Mouse (Mus musculus) forebrain, postnatal 0 days (tissue): Measurements from ENCODE around the gene Chchd1. TPM values are rescaled to one million over a fixed set of nuclear protein-coding genes. Genes with fewer than 3 reads are reported as not detected.

Experiments
- ATAC-seq: fragments of 200-750 bp; cut with Nextera tagmentation; 2 replicates; pipeline ENCODE4 v1.8.0; 2017; ENCODE audit warnings: mild to moderate bottlenecking, moderate library complexity
- DNase-seq: peaks from one replicate; pipeline ENCODE4 v3.0.0-alpha.2; 2015
- H3K27ac ChIP-seq: fragments of 300-500 bp; sonication (generic); 2 replicates; pipeline ENCODE4 v1.5.1; 2014; ENCODE audit warnings: low read depth, mild to moderate bottlenecking, antibody characterized with exemption, low read length, moderate library complexity, mixed read lengths
- H3K27me3 ChIP-seq: fragments of 300-500 bp; sonication (generic); 2 replicates; pipeline ENCODE4 v1.6.1; 2014; ENCODE audit warnings: mild to moderate bottlenecking, low read length, mixed read lengths; ENCODE audit not compliant: insufficient read depth
- H3K36me3 ChIP-seq: fragments of 300-500 bp; sonication (generic); 2 replicates; pipeline ENCODE4 v1.6.1; 2014; ENCODE audit warnings: mild to moderate bottlenecking, moderate library complexity; ENCODE audit not compliant: insufficient read depth
- H3K4me1 ChIP-seq: fragments of 300-500 bp; sonication (generic); 2 replicates; pipeline ENCODE4 v1.6.1; 2014; ENCODE audit warnings: antibody characterized with exemption; ENCODE audit not compliant: insufficient read depth
- H3K4me2 ChIP-seq: fragments of 300-500 bp; sonication (generic); 2 replicates; pipeline ENCODE4 v1.6.1; 2014; ENCODE audit warnings: low read depth, mild to moderate bottlenecking, moderate library complexity
- H3K4me3 ChIP-seq: fragments of 300-500 bp; sonication (generic); 2 replicates; pipeline ENCODE4 v1.5.1; 2014; ENCODE audit warnings: low read depth, low read length, mixed read lengths
- H3K9ac ChIP-seq: fragments of 300-500 bp; sonication (generic); 2 replicates; pipeline ENCODE4 v1.6.1; 2014; ENCODE audit warnings: mild to moderate bottlenecking
- H3K9me3 ChIP-seq: fragments of 300-500 bp; sonication (generic); 2 replicates; pipeline ENCODE4 v1.6.1; 2016; ENCODE audit warnings: low read length
- CTCF ChIP-seq: sonication (generic); IDR thresholded peaks from 2 replicates; pipeline ENCODE4 v1.5.1; 2016; ENCODE audit warnings: antibody characterized with exemption, control low read depth, low read depth
- WGBS: fragments of 180-500 bp; shearing (Covaris S2); extraction: QIAGEN DNeasy Blood & Tissue Kit; methylation state at CpG from one replicate; pipeline ENCODE4 v1.1.7; 2014; 5-methylcytosine and 5-hydroxymethylcytosine counted together
- polyA plus RNA-seq: library from polyadenylated mRNA; unstranded; fragments of >200 nt; fragmentation: Nextera tagmentation; extraction: Ambion mirVana; gene quantifications from 2 replicates; pipeline ENCODE4 v1.2.1, GENCODE M21; 2015
- total RNA-seq: library from RNA; depleted of rRNA; stranded (reverse); fragments of >200 nt; gene quantifications from 2 replicates; pipeline ENCODE4 v1.2.3, GENCODE M21; 2014

The Chchd1 gene
- total and polyA plus RNA-seq, 2 experiments from 2014 or later, result 222 to 257 TPM

DNA sequence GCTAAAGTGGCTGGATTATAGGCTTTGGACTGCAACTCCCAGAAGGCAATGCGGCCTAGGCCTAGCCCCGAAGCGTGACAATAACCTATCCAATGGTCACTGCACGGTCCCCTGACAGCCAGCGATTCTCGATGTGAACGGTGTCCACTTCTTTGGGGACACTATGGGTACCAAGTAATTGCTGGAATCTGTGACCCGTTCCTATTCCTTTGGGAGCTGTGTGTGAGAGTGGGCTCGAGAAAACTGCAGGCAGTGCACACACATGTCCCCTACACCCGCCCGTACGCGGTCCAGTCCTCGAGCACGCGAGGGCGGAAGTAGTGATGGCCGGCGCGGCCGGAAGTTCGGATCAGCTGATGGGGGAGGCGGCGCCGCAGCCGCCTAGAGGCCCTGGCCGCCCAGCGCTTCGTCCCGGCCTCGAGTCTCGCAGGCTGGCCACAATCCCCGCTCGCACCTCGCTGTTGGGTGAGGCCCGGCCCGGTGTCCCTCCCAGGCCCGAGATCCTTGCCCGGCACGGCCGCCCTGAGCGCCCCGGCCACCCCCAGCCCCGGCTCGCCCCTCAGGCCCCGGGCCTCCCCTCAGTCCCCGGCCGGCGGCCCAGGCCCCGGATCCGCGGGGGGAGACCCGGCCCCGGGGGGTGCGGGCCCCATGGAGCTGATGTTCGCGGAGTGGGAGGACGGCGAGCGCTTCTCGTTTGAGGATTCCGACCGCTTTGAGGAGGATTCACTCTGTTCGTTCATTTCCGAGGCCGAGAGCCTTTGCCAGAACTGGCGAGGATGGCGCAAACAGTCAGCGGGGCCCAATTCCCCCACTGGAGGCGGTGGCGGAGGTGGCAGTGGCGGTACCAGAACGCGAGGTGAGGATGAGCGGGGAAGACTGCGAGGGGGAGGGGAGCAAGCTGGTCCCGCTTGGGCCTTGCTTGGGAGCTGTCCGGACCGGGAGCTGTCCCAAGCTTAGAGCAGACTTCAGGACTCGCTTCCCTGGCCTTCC is 4.7 kb downstream of the Chchd1 start, which contains the start of gene Zswim8:
Gene Zswim8 (plus strand): TSS at position 352 of the 990 bp plus-strand sequence.
- Histone ChIP-seq H3K27me3 (no peaks in the 10 kb centered on the region), H3K4me3 (peak within 1 kb of the TSS; percentile 98), H3K9me3 (no peaks in the 10 kb centered on the region), H3K9ac (peak within 1 kb of the TSS; percentile 99), H3K27ac (peak within 1 kb of the TSS; percentile 95), H3K4me1 (peaks cover 11% of the 10 kb centered on the region), H3K36me3 (peaks cover 24% of the 10 kb centered on the region), H3K4me2 (peak within 1 kb of the TSS; percentile 68)
- ATAC-seq (peak; percentile 90), DNase-seq (peak; percentile 96)
- TF ChIP-seq CTCF, result 0 out of 2 replicates have a peak, but pooled peaks have one; percentile 20
- 3% methylated on average over 80 of the region's 80 CpGs for WGBS

- DNase-seq (peak; percentile 41), ATAC-seq (peak; percentile 12; the same call in 1 of the 2 replicates)
- peaks cover 31% of the 10 kb centered on the region for H3K36me3 ChIP-seq
- no peaks in the 10 kb centered on the region for H3K27me3 ChIP-seq
- no peaks in the 10 kb centered on the region for H3K9me3 ChIP-seq
- H3K27ac ChIP-seq, result peak overlapping the region; percentile 95
- H3K4me3 ChIP-seq, result peak overlapping the region; percentile 98
- TF ChIP-seq CTCF, result no peak
- peak overlapping the region; percentile 99 for H3K9ac ChIP-seq
- peak overlapping the region; percentile 68 for H3K4me2 ChIP-seq
- 6% methylated on average over 10 of the region's 10 CpGs for WGBS
- H3K4me1 ChIP-seq, result peaks cover 11% of the 10 kb centered on the region
These were observed 5.4 kb downstream of the Chchd1 start for GRCm38 (mm10) chr14:20708239-20708638.

- Histone ChIP-seq H3K9ac (no peak overlapping the region), H3K4me3 (no peak overlapping the region), H3K4me2 (no peak overlapping the region), H3K9me3 (no peaks in the 10 kb centered on the region), H3K4me1 (peaks cover 4% of the 10 kb centered on the region), H3K36me3 (peaks cover 81% of the 10 kb centered on the region), H3K27me3 (no peaks in the 10 kb centered on the region), H3K27ac (no peak overlapping the region)
- no peak for DNase-seq
- 83% methylated on average over 11 of the region's 11 CpGs for WGBS
- no peak for ATAC-seq
- no peak for TF ChIP-seq CTCF
These were observed 11.0 kb downstream of the Chchd1 start for GRCm38 (mm10) chr14:20713832-20714231.

DNA sequence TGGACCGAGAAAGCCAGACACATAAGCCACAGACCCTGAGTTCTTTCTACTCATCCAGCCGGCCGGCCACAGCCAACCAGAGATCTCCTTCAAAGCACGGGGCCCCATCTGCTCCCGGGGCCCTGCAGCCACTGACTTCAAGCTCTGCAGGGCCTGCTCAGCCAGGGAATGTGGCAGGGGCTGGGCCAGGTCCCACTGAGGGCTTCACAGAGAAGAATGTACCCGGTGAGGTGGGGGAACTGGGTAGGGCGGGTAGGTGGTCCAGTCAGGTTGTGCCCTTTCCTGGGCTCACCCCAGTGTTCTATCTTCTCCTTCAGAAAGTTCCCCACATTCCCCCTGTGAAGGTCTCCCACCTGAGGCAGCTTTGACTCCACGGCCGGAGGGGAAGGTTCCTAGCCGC is 15.6 kb downstream of the Chchd1 start:
- no peaks in the 10 kb centered on the region for H3K9me3 ChIP-seq
- no peak overlapping the region for H3K27ac ChIP-seq
- no peak overlapping the region for H3K9ac ChIP-seq
- H3K4me2 ChIP-seq, result no peak overlapping the region
- no peaks in the 10 kb centered on the region for H3K27me3 ChIP-seq
- no peak for ATAC-seq
- no peak overlapping the region for H3K4me3 ChIP-seq
- peaks cover 99% of the 10 kb centered on the region for H3K36me3 ChIP-seq
- WGBS, result 90% methylated on average over 10 of the region's 10 CpGs
- H3K4me1 ChIP-seq, result no peaks in the 10 kb centered on the region
- no peak for TF ChIP-seq CTCF
- DNase-seq, result no peak

DNA sequence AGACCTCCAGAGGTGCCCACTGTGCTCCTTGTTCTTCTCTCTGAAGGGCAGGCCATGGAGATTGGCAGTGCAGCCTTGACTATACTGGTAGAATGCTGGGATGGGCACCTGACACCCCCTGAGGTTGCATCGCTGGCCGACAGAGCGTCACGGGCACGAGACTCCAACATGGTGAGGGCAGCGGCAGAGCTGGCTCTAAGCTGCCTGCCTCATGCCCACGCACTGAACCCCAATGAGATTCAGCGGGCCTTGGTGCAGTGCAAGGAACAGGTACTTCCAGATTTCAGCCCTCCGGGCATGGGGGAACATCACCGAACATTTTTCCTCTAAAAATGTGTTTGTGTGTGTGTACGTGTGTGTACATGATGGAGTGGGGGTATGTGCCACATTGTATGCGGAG is 17.0 kb downstream of the Chchd1 start:
- Histone ChIP-seq H3K4me2 (no peak overlapping the region), H3K4me1 (no peaks in the 10 kb centered on the region), H3K27ac (no peak overlapping the region), H3K27me3 (no peaks in the 10 kb centered on the region), H3K36me3 (peaks cover 98% of the 10 kb centered on the region), H3K4me3 (no peak overlapping the region), H3K9ac (no peak overlapping the region), H3K9me3 (no peaks in the 10 kb centered on the region)
- no peak for ATAC-seq
- TF ChIP-seq CTCF, result no peak
- 95% methylated on average over 12 of the region's 12 CpGs for WGBS
- no peak for DNase-seq

DNA sequence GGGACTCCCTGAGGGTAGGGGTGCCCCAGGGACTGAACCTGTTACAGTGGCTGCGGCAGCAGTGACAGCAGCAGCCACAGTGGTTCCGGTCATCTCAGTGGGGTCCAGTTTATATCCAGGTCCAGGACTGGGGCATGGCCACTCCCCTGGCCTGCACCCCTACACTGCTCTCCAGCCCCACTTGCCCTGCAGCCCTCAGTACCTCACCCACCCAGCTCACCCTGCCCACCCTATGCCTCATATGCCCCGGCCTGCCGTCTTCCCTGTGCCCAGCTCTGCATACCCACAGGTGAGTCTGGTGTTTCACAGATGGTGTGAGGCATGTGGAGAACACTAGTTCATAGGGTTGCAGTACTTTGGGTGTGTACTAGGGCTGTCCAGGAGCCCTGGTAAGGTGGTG is 18.6 kb downstream of the Chchd1 start:
- Histone ChIP-seq H3K4me1 (no peaks in the 10 kb centered on the region), H3K4me3 (no peak overlapping the region), H3K9me3 (no peaks in the 10 kb centered on the region), H3K27ac (no peak overlapping the region), H3K4me2 (no peak overlapping the region), H3K9ac (no peak overlapping the region), H3K27me3 (no peaks in the 10 kb centered on the region), H3K36me3 (peaks cover 98% of the 10 kb centered on the region)
- DNase-seq (no peak), ATAC-seq (no peak; the same call in 1 of the 2 replicates)
- WGBS, result 87% methylated on average over 4 of the region's 4 CpGs
- no peak for TF ChIP-seq CTCF

- H3K4me3 ChIP-seq, result no peak overlapping the region
- no peaks in the 10 kb centered on the region for H3K27me3 ChIP-seq
- peaks cover 96% of the 10 kb centered on the region for H3K36me3 ChIP-seq
- no peak overlapping the region for H3K9ac ChIP-seq
- DNase-seq (no peak), ATAC-seq (no peak)
- no peaks in the 10 kb centered on the region for H3K4me1 ChIP-seq
- H3K4me2 ChIP-seq, result no peak overlapping the region
- H3K27ac ChIP-seq, result no peak overlapping the region
- H3K9me3 ChIP-seq, result no peaks in the 10 kb centered on the region
- 91% methylated on average over 12 of the region's 12 CpGs for WGBS
- TF ChIP-seq CTCF, result no peak
These were observed 20.2 kb downstream of the Chchd1 start for GRCm38 (mm10) chr14:20723006-20723405.
